Mouse (Mus musculus) stomach, embryonic 16.5 days (tissue): Measurements from ENCODE around the gene Slc15a3. TPM values are rescaled to one million over a fixed set of nuclear protein-coding genes. Genes with fewer than 3 reads are reported as not detected.

Source experiments
- polyA plus RNA-seq: library from polyadenylated mRNA; unstranded; fragments of >200 nt; fragmentation: Nextera tagmentation; extraction: Ambion mirVana; gene quantifications from 2 replicates; pipeline ENCODE4 v1.2.1, GENCODE M21; 2015

Gene Slc15a3
- polyA plus RNA-seq, 1 experiment from 2014 or later: 0.70 TPM

Other genes starting within 250 kb of the Slc15a3 start
- gene Ddb1, start 234.4 kb upstream of the Slc15a3 start, polyA plus RNA-seq: 317 and 357 TPM in 2 replicates
- 19.3 and 19.4 TPM in 2 replicates for gene Tkfc, start 234.1 kb upstream of the Slc15a3 start, polyA plus RNA-seq
- 1.2 and 2.0 TPM in 2 replicates for gene Vwce, start 205.5 kb upstream of the Slc15a3 start, polyA plus RNA-seq
- 139 and 218 TPM in 2 replicates for gene Pga5, start 161.7 kb upstream of the Slc15a3 start, polyA plus RNA-seq
- gene Vps37c, start 151.0 kb upstream of the Slc15a3 start, polyA plus RNA-seq: 48.7 and 60.3 TPM in 2 replicates
- gene Cd5, start 100.7 kb upstream of the Slc15a3 start, polyA plus RNA-seq: 3.3 and 3.8 TPM in 2 replicates
- gene Cd6, start 9.7 kb upstream of the Slc15a3 start, polyA plus RNA-seq: 0.50 and 0.58 TPM in 2 replicates
- gene Tmem132a, start 30.2 kb downstream of the Slc15a3 start, polyA plus RNA-seq: 66.3 and 70.6 TPM in 2 replicates
- 147 and 169 TPM in 2 replicates for gene Tmem109, start 42.3 kb downstream of the Slc15a3 start, polyA plus RNA-seq
- gene Prpf19, start 55.5 kb downstream of the Slc15a3 start, polyA plus RNA-seq: 36.8 and 40.6 TPM in 2 replicates
- not detected in 2 replicates for gene Zp1, start 80.9 kb downstream of the Slc15a3 start, polyA plus RNA-seq
- gene Ptgdr2, start 97.4 kb downstream of the Slc15a3 start, polyA plus RNA-seq: not detected in 2 replicates
- 23.8 and 27.5 TPM in 2 replicates for gene Ccdc86, start 109.5 kb downstream of the Slc15a3 start, polyA plus RNA-seq
- 8.0 and 11.3 TPM in 2 replicates for gene Ms4a10, start 134.9 kb downstream of the Slc15a3 start, polyA plus RNA-seq
- not detected in 2 replicates for gene Ms4a15, start 153.5 kb downstream of the Slc15a3 start, polyA plus RNA-seq
- gene Ms4a18, start 178.3 kb downstream of the Slc15a3 start, polyA plus RNA-seq: 3.7 and 4.2 TPM in 2 replicates
- gene Ms4a8a, start 241.4 kb downstream of the Slc15a3 start, polyA plus RNA-seq: 6.0 and 7.8 TPM in 2 replicates